Mouse (Mus musculus) kidney, postnatal 25 days (tissue): ENCODE data around the gene Wap.
"Not testable (repeated sequence)": the region's sequence is repeated elsewhere in the genome, so short reads cannot be mapped to it uniquely, and the experiment has no call there.

ENCODE experiments used
- DNase-seq, 2 experiments: peaks; one replicate each; pipeline ENCODE4 v3.0.0; 2021; ENCODE audit warnings: mixed read lengths in 2 of 2

The Wap gene

DNA sequence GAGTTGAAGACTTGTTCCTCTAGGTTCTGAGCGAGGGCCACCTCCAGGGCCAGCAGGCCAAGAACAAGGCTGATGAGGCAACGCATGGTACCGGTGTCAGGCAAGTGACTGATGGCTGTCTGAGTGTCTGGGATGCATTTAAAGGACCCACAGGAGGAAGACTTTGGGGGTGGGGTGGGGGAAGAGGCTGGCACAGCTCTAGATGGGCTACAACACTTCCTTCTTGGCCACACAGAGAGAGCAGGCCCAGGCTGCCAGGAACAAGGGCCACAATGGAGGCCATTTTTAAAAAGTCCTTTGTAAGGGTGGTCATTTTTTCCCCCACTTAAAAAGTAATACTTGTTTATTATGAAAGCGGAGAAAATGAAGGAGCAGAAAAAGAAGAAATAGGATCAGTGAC is at the start of gene Wap:
TSS of gene Wap (minus strand) at position 101 of the 400 bp plus-strand sequence.
- DNase-seq, result no peak

DNA sequence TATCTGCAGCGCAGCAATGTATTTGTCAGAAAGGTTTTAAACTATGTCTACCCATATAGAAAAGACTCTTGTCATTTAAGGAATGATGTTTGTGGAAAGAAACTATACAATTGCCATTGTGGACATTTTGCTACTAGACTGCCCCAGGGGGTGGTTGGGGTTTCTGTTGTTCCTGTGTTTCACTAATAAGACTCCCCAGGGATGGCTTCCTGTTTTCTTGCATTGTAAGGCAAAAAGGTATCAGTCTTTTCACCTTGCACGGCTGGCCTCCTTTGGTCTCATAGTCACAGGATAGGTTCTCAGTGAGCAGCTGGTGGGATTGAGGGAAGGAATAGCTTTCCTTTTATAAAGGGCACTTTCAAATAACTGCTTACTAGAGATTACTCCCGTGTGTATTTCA is 46.3 kb upstream of the Wap start:
- no peak for DNase-seq

DNA sequence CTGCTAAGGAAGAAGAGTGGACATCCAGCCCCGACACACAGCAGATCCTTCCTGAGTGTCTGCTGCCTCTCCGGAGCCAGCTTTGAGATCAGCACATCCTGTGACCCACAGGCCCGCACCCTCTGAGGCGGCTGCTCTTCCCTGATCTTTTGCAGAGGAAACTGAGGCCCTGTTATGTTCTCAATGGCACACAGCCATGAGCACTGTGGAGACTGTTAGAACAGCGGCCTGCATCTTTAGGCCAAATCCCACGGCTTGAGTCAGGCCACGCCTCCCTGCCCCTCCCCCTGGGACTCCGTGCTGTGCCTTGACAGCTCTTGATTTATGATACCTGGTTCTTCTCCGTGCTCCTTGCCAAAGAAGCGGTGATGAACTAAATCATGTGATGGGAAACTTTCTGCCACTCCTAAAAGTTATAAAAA is 42.0 kb upstream of the Wap start:
- DNase-seq, result peak; percentile 88 to 92

DNA sequence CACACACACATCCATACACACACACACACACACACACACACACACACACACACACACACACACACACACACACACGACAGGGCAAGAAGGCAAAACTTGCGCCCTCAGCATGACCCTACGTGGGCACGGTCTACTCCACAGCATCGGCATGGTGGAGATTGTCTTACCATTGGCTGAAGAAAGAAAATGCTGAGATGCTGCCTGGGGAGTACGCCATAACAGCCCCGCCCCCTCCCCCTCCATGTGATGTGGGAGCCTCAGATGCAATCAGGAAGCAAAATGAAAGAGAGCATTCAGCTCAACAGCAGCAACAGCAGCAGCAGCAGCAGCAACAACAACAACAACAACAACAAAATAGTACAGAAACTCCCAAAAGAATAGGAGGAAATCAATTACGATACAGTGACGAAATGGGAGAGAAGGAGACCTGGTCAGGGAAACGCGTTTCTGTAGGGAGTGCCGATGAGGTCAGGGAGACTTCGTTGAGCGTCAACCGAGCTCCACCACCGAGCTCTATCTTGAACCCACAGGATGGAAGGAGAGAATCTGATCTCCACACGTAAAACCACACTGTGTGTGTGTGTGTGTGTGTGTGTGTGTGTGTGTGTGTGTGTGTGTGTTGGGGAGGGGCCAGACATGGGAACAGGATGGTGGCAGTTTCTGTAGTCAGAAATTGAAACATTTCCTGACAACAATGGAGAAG is 41.4 kb upstream of the Wap start:
- peak; percentile 56 to 68 for DNase-seq

DNA sequence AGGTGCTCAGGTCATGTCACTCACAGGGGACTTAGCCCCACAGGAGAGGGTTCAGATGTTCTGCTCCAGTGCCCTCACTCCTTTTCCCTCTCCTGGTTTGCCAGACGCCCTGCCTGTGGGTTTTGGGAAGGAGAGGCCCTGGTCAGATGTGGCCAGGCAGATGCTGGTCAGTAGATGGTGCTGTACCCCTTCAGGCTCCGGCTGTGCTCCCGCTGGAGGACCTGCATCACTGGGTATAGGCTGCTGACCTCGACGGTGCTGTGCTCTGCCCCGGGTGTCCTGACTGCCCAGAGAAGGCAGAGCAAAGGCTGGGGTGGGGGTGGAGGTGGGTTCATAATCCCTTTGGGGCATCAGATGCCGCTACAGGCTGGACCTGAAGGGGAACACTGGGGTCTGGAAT is 39.1 kb upstream of the Wap start:
- peak; percentile 61 to 76 for DNase-seq

DNA sequence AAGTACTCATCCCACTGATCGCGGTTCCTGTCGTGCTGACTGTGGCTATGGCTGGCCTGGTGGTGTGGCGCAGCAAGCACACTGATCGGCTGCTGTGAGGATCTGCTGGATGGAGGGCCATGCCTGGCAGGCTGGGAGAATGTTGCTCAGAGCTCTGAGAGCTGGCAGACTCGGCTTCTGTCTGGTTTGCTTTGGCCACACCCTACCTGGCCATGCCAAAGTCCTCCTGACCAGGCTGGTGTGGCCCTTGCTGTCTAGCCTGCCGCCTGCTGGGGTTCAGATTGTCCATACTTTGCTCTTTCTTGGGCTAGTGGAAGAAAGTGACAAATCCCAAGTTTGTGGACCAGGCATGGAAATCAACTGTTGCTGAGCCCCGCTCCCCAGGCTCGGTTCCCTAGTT is 38.2 kb upstream of the Wap start:
- peak; percentile 39 to 66 for DNase-seq

DNA sequence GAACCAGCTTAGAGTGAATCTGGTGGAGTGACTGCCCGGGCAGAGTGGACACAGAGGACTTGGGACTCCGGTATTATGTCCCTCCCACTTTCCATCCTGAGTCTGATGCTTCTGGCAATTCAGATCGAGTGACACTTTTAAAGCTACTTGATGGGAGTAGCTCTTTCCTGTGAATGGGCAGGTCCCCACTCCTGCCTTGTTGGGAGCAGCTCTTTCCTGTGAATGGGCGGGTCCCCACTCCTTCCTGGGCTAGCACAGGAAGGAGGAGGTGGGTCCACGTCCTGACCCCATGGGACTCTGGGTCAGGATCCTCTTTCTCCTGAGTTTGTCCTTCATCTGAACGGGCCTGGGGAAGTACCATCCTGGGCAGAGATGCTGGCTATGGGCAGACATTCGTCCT is 37.0 kb upstream of the Wap start:
- DNase-seq, result peak; percentile 54 to 85

DNA sequence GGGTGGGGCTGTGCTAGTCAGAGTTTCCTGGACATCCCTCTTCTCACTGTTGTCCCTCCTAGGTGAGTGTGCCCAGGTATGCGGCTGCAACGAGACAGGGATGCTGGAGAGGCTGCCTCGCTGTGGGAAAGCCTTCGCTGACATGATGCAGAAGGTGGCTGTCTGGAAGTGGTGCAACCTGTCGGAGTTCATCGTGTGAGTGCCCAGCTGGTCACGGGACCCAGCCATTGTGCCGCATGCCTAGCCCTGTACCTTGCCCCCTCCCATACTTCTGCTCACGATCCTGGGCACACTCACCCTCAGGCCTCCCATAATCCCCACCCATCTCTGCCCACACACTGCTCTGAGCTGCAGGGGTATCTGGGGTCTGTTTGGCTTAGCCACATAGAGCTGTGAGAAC is 36.3 kb upstream of the Wap start:
- peak in 1 of 2 experiments; percentile 56 for DNase-seq

DNA sequence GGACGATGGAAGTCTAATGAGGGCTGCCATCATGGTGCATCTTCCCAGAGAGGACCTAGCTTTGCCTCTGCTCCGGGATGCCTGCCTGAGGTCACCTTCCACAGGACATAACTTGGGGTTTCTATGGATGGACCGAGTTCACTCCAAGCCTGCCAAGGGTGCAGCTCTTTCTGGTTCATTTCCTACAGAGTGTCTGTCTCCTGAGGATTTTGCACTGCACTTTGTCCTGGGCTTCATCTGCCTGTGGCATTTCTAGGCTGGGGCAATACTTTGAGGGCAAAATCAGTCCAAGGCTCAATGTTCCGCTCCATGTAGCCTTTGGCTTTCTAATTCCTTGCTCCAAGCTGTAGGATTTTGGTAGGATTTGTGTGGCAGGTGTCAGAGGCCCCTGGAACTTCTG is 32.4 kb upstream of the Wap start:
- peak; percentile 57 to 79 for DNase-seq

DNA sequence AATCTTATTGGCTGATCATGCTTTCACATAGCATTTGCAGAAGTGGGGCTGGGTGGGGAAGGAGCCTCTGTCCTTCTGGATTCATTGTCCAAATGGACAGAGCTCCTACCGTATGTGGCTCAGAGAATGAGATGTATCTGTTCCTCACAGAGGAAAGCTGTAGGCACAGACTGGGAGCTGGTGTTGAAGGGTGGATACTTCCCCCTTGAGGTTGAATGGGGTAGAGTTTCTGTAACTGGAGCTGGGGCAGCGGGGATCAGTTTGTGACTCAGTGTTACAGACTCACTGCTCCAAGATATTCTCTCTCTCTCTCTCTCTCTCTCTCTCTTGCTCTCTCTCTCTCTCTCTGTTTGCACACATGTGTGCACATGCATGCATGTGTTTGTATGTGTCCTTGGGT is 31.6 kb upstream of the Wap start:
- DNase-seq, result no peak

DNA sequence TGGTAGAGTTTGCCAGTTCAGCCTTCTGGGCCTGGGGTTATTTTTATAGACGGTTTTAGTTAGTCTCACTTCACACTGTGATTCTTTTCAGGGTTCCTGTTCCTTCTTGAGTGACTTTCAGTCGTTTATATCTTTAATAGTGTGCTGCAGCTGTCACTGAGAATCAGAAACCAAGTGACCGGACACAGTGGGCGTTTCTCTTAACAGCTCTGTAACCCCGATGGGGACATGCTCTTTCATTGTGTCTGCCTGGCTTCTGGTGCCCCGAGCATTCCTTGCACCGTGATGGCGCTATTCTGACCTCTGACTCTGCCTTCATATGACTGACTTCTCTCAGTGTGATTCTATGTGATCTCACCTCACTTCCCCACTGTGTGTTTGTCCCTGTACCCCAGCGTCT is 30.6 kb upstream of the Wap start:
- DNase-seq, result no peak

DNA sequence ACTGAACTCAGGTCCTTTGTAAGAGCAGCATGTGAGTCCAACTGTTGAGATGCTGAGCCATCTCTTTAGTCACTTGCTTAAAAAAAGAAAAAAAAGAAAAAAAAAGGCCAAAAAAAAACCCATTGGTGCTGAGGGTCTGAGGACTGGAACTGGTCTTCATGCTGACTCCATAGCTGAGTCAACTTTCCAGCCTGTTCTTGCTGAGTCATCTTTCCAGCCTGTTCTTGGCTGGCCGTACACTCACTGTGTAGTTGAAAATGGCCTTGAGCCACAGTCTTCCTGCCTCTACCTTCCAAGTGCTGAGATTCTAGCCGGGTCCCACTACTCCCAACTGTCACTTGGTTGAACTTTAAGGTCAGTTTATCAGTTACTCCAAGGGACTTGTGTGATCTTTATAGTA is 28.2 kb upstream of the Wap start:
- no peak for DNase-seq

DNA sequence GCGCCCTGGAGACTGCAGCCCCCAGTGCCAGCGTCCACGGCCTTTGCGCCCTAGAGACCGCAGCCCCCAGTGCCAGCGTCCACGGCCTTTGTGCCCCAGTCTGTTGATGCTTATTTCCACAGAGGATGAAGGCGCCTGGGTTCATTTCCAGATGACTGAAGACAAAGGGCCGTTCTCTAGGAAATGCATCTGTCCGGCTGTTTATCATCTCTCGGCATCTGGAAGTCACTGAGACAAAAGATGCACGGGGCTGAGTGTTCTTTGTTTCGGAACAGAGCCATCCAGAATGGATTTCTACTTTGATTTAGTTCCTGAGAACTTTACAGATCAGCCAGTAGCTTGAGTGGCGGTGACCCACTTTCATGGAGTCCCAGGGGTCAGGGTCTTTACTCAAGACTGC is 22.8 kb upstream of the Wap start:
- peak in 1 of 2 experiments; percentile 42 for DNase-seq

DNA sequence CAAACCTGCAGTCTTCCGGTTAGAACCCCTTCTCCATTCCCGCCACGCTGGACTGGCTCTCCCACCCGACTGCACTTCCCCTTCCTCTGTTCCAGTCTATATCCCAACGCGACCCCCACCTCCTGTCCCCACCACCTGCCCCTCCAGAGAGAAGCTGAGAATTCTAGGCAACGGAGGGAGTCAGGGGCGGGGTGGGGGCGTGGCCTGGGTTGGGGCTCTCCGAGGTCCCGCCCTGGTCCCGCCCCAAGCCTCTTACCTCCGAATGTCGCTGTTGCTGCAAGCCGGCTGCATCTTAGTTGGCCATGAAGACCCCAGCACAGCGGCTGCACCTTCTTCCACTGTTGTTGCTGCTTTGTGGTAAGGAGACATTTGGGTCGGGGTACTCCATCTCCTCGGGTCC is 19.8 kb upstream of the Wap start, which contains the start of gene Ramp3:
TSS of gene Ramp3 (plus strand) at position 251 of the 400 bp plus-strand sequence.
- DNase-seq, result peak; percentile 72 to 73

DNA sequence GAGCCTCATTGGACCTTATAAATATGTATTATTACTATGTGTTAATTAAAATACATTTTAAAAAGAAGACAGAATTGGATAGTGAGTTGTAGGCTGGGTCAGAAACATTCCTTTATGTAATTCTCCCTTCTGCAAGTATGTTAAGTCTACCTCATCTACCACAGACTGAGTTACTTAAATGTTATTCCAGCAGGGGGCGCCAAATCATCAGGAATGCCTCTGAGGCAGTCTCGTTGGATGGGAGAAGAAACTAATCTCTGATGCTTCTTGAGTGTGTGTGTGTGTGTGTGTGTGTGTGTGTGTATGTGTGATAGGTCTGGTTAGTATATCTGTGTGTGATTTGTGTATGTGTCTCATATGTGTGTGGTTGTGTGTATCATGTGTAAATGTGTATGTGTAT is 16.5 kb upstream of the Wap start:
- DNase-seq, result peak; percentile 74 to 96

DNA sequence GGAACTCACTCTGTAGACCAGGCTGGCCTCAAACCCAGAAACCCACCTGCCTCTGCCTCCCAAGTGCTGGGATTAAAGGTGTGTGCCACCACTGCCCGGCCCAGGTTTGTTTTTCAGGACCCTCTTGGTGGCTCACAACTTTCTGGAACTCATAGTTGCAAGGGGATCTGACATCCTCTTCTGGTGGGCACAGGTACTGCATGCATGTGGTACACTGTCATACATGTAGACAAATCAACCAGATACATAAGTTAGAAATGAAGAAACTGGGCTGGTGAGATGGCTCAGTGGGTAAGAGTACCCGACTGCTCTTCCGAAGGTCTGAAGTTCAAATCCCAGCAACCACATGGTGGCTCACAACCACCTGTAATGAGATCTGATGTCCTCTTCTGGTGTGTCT is 14.5 kb upstream of the Wap start:
- not testable (repeated sequence) for DNase-seq

DNA sequence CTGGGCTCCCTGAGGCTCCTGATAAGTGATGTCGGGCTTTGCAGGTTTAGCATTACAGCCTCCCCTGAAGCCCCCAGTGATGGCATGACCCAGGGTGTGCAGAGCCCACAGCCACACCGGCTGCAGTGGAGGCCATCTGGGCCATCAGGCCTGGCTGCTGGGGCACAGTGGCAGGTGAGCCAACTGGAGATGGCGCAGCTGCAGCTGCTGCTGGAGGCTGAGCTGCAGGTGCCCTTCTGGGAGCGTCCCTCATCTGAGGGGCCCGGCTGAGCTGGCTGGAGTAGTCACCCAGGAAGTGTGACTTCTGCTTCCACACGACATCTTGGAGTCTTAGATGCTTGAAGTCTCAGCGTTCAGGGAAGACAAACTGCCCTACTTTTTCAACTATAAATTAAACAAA is 12.1 kb upstream of the Wap start:
- no peak for DNase-seq

DNA sequence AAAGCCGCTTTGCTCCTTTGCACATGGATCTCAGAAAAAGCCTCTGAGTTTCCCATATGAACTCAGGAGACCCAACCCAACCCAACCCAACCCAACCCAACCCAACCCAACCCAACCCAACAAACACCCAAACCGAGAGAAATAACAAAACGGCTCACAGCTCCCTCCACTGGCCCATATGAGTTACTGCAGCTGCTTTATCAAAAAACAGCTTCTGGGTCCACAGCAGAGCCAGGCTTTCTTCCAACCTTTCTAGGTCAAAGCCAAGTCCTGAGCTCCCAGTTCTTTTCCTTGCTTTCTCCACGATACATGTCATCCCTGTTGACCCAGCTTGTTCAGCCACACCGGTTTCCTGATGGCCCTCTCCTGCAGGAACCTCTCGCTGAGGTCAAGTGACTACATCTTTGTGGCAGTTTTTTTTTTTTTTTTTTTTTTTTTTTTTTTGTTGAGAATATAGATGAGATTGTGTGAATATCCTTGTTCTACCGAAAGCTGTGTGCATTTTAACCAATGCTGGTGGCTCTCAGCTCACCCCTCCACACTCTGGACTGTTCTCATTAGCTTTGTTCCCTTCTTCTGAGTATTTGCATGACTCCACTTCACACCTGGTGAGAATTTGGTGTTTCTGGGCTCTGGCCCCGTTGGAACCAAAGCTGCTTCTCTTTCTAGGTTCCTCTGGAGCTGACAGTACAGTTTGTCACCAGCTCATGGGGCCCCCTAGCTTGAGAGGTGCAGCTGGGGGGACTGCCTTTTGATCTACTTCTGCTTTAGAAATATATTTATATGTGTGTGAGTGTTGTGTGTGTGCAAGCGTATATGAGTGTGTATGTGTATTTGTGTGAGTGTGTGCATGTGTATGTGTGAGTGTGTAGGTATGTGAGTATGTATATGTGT is 9.6 kb upstream of the Wap start:
- DNase-seq, result no peak

DNA sequence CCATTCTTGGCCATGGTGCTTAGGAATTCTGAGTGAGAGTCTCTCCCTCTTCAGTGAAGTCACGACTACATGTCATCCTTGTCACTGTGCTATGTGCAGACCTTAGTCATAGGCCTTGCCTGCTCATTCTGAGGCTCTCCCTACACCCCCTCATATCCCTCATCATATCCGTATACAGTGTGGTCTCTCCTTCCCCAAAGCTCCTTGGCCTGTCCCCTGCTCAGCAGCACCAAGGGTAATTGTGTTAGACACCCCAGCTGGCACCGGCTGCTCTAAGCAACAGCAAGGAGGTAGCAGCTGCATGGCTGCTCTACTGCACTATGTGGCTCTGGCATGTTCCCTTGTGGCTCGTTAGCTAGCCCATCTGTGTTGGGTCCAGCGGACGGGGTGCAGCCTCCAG is 6.1 kb upstream of the Wap start:
- DNase-seq, result no peak

DNA sequence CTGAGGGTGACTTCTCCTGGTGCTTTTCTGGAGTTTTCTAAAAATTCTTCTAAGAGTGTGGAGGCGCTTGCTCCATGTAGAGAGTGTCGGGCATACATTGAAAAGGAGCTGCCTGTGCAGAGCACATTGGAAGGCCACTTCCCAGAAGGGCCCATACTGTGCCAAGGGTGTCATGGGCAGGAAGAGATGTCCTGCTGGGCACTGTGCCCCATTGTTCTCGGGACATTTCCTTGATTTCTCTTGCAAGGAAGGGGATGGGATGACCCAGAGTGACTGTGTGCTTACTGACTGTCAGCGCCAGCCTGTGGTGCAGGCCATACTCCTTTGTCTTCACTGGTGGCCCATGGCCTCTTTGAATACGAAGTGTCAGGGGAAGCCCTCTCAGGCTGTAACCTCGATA is 635 bp upstream of the Wap start:
- no peak for DNase-seq

DNA sequence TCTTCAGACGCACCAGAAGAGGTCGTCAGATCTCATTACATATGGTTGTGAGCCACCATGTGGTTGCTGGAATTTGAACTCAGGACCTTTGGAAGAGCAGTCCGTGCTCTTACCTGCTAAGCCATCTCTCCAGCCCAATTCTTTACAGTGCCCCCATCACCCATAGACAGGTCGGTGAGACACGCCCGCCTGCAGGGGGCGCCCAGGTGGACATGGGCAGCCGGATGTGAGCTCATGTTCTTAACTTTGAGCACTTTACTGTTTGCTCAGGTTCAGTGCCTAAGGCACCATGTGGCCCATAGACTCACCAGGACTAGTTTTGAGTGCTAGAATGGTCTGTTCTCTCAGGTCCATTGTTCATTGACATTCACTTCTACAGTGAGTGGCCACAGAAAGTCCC is 2.3 kb downstream of the Wap start:
- DNase-seq, result no peak

DNA sequence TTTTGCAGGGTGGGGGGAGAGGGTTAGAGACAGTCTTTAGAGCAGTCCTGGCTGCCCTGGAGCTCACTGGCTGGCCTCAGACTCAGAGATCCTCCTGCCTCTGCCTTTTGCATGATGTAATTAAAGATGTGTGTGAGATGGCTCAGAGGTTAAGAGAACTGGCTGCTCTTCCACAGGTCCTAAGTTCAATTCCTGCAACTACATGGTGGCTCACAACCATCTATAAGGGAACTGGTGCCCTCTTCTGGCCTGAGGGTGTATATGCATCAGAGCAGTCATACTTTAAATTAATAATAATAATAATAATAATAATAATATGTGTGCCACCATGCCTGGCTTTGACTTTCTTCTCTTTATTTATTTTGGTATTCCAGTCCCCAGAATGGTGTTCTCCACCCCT is 8.8 kb downstream of the Wap start:
- DNase-seq, result peak in 1 of 2 experiments; percentile 37

DNA sequence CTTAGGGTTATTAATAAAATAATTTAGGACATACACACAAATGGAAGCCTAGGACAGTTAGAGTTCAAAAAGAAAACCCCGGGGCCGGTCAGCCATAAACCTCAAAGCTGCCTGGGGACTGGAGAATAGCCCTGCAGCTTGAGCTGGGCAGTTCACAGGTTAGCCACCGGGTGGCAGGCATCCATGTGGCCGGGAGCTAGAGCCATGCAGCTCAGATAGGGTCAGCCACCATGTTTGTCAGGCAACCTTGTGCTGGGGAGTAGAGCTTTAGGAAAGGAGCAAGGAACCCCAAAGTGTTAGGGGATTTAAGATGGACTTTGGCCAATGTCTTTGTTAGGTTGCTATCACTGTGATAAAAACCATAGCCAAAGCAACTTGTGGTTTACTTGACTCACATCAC is 9.9 kb downstream of the Wap start:
- DNase-seq, result peak; percentile 59 to 77

DNA sequence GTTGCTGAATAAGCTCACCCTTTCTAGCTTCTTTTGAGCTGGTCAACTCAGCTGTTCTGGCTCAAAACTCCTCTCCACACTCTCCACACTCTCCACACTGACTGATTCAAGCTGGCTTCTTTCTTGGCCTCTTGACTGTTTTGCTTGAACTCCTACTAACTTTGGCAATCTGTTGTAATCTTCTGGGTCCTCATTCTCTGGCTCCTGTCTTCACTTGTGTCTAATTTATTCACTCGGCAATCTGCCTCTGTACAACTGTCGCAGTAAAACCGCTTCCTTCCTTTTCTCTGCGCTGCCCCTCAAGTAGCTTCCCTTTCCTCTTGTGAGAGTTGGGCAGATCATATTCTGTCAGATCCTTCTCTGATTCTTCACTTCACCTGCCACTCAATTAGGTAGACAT is 10.7 kb downstream of the Wap start:
- DNase-seq, result no peak
